Mouse (Mus musculus): ENCODE results near the gene Ttll1. TPM values are rescaled to one million over a fixed set of nuclear protein-coding genes. Genes with fewer than 3 reads are reported as not detected.

Ttll1 gene
- total and polyA plus RNA-seq, 2 experiments from 2014 or later: 39.2 to 104 TPM

DNA sequence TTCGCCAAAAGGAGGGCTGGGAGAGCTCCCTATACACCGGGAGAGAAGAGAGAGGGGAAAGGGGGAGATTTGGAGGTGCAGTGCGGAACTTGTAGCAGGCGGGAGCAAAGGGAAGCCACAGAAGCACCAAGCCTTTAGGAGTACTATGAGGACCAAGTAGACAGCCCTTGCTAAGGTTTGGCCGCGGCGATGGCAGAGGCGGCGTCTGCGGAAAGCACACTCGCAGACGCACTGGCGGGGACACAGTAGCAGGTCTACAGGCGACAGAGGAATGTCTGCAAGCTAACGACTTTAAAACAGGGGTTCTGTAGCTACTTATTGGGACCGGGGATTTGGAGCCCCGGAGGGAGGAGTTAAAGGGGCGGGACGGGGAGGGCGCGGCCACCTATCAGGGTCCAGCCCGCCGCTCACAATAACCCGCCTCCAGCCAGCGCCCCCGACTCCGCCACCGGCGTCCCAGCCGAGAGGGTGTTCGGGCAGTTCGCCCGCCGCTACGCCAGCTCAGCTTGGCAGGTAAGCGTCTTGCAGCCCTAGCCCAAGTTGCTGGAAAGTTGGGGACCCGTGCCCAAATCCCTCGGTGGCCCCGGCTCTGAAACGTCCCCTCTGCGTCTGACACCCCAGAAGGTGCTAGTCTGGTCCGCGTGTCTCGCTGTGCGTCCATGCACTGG is 15.9 kb upstream of the Ttll1 start, which contains the start of gene Bik:
Bik (plus strand) TSS at position 439 of the 668 bp plus-strand sequence.
- peak within 1 kb of the TSS; percentile 45 for H3K4me3 ChIP-seq (ENCODE audit: low read length)
- H3K9me3 ChIP-seq (ENCODE audit: low read length): no peaks in the 10 kb centered on the region
- 0 out of 2 replicates have a peak, but pooled peaks cover 26% of the 10 kb centered on the region for H3K27me3 ChIP-seq (ENCODE audit: insufficient read depth, low read length)
- H3K36me3 ChIP-seq (ENCODE audit: insufficient read depth, low read length): no peaks in the 10 kb centered on the region
- peak within 1 kb of the TSS; percentile 85 for H3K4me2 ChIP-seq (ENCODE audit: low read depth, low read length)
- TF ChIP-seq CTCF (IDR thresholded peaks at IDR 0.05; ENCODE audit: low read depth): no peak
- H3K4me1 ChIP-seq (ENCODE audit: insufficient read depth, low read length): peaks cover 9% of the 10 kb centered on the region; the same call in 1 of the 2 replicates
- H3K9ac ChIP-seq (replicated peaks; ENCODE audit: low read length): peak within 1 kb of the TSS; percentile 33; the same call in 1 of the 2 replicates
- ATAC-seq (peak; percentile 60; the same call in 1 of the 2 replicates), DNase-seq (ENCODE audit: low spot score) (peak; percentile 34)
- 1% methylated on average over 45 of the region's 45 CpGs for WGBS
- H3K27ac ChIP-seq: no peak within 1 kb of the TSS

DNA sequence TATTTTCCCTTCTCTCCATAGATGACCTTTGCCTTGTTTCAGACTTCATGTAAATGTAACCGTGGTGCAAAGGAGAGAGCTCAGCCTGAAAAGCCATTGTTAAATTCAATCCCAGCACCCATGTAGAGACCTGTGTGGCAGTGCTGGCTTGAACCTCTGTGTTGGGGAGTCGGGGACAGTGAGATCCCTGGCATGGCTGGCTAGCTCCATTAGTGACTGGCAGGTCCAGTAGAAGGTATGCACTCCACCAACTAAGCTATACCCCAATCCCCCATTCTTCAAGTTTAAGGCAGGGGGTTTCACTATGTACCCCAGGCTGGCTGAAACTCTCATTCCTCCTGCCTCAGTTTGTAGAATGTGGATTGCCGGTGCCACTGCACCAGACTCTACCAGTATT is 13.6 kb upstream of the Ttll1 start:
- Histone ChIP-seq H3K4me1 (ENCODE audit: insufficient read depth, low read length) (peaks cover 9% of the 10 kb centered on the region; the same call in 1 of the 2 replicates), H3K27ac (no peak overlapping the region), H3K36me3 (ENCODE audit: insufficient read depth, low read length) (no peaks in the 10 kb centered on the region), H3K4me3 (ENCODE audit: low read length) (no peak overlapping the region), H3K9ac (replicated peaks; ENCODE audit: low read length) (no peak overlapping the region), H3K27me3 (ENCODE audit: insufficient read depth, low read length) (0 out of 2 replicates have a peak, but pooled peaks cover 26% of the 10 kb centered on the region), H3K4me2 (ENCODE audit: low read depth, low read length) (no peak overlapping the region), H3K9me3 (ENCODE audit: low read length) (no peaks in the 10 kb centered on the region)
- DNase-seq (ENCODE audit: low spot score) (no peak), ATAC-seq (no peak)
- no peak for TF ChIP-seq CTCF (IDR thresholded peaks at IDR 0.05; ENCODE audit: low read depth)
- 73% methylated on average over 3 of the region's 3 CpGs for WGBS

DNA sequence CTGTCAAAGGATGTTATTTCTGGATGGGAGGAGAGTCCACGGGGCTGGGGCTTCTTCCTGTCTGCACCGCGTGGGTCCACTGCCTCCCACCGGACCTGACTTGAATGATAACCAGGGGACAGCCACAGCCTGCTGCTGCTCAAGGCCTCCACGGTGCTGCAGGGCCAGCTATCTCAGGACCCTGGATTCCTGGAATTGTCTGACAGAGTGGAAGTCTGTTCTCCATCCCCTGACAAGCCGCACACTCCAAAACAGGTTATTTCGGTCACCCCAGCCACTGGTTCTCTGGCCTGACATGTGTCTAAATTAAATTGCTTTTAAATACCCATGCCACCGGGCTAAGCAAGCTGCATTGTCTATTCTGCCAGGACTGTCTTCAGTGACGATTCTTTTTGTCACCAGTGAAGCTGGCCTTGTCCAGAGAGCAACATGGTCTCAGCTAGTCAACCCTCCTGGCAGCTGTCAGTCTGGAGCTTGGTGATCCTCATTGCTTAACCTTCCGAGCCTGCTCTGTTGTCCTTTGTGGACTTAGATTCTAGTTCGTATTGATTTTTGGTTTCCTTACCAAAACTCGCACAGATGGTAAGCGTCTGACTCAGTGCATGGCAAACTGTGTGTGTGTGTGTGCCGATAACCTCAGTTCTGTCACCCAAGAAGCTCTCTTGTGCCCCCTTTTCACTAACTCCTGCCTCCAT is 13.1 kb upstream of the Ttll1 start:
- Histone ChIP-seq H3K36me3 (ENCODE audit: insufficient read depth, low read length) (no peaks in the 10 kb centered on the region), H3K9me3 (ENCODE audit: low read length) (no peaks in the 10 kb centered on the region), H3K27me3 (ENCODE audit: insufficient read depth, low read length) (0 out of 2 replicates have a peak, but pooled peaks cover 22% of the 10 kb centered on the region), H3K4me3 (ENCODE audit: low read length) (no peak overlapping the region), H3K9ac (replicated peaks; ENCODE audit: low read length) (no peak overlapping the region), H3K4me2 (ENCODE audit: low read depth, low read length) (no peak overlapping the region), H3K27ac (no peak overlapping the region), H3K4me1 (ENCODE audit: insufficient read depth, low read length) (peaks cover 9% of the 10 kb centered on the region; the same call in 1 of the 2 replicates)
- peak; percentile 6 for DNase-seq (ENCODE audit: low spot score)
- 46% methylated on average over 14 of the region's 14 CpGs for WGBS
- ATAC-seq: no peak
- no peak for TF ChIP-seq CTCF (IDR thresholded peaks at IDR 0.05; ENCODE audit: low read depth)

- Histone ChIP-seq H3K36me3 (ENCODE audit: insufficient read depth, low read length) (no peaks in the 10 kb centered on the region), H3K27me3 (ENCODE audit: insufficient read depth, low read length) (0 out of 2 replicates have a peak, but pooled peaks cover 17% of the 10 kb centered on the region), H3K4me2 (ENCODE audit: low read depth, low read length) (no peak overlapping the region), H3K9ac (replicated peaks; ENCODE audit: low read length) (no peak overlapping the region), H3K27ac (no peak overlapping the region), H3K4me3 (ENCODE audit: low read length) (no peak overlapping the region), H3K4me1 (ENCODE audit: insufficient read depth, low read length) (peaks cover 9% of the 10 kb centered on the region; the same call in 1 of the 2 replicates), H3K9me3 (ENCODE audit: low read length) (no peaks in the 10 kb centered on the region)
- 27% methylated on average over 7 of the region's 7 CpGs for WGBS
- TF ChIP-seq CTCF (IDR thresholded peaks at IDR 0.05; ENCODE audit: low read depth): no peak
- ATAC-seq: no peak
- peak; percentile 12 for DNase-seq (ENCODE audit: low spot score)
Measured at GRCm38 (mm10) chr15:83523196-83523595, 12.5 kb upstream of the Ttll1 start.

- ATAC-seq (no peak), DNase-seq (ENCODE audit: low spot score) (no peak)
- Histone ChIP-seq H3K36me3 (ENCODE audit: insufficient read depth, low read length) (no peaks in the 10 kb centered on the region), H3K4me3 (ENCODE audit: low read length) (no peak overlapping the region), H3K9me3 (ENCODE audit: low read length) (no peaks in the 10 kb centered on the region), H3K27ac (no peak overlapping the region), H3K27me3 (ENCODE audit: insufficient read depth, low read length) (0 out of 2 replicates have a peak, but pooled peaks cover 9% of the 10 kb centered on the region), H3K4me1 (ENCODE audit: insufficient read depth, low read length) (0 out of 2 replicates have a peak, but pooled peaks cover under 1% of the 10 kb centered on the region), H3K9ac (replicated peaks; ENCODE audit: low read length) (no peak overlapping the region), H3K4me2 (ENCODE audit: low read depth, low read length) (no peak overlapping the region)
- WGBS: 75% methylated on average over 6 of the region's 6 CpGs
- TF ChIP-seq CTCF (IDR thresholded peaks at IDR 0.05; ENCODE audit: low read depth): no peak
Measured at GRCm38 (mm10) chr15:83520861-83521382, 10.2 kb upstream of the Ttll1 start.

GRCm38 (mm10) chr15:83518215-83519048 is 7.7 kb upstream of the Ttll1 start:
- H3K4me2 ChIP-seq (ENCODE audit: low read depth, low read length): 0 out of 2 replicates have a peak overlapping the region, but pooled peaks have one; percentile 21
- no peak overlapping the region for H3K27ac ChIP-seq
- H3K9me3 ChIP-seq (ENCODE audit: low read length): no peaks in the 10 kb centered on the region
- no peaks in the 10 kb centered on the region for H3K4me1 ChIP-seq (ENCODE audit: insufficient read depth, low read length)
- H3K36me3 ChIP-seq (ENCODE audit: insufficient read depth, low read length): no peaks in the 10 kb centered on the region
- ATAC-seq: peak; percentile 73
- no peaks in the 10 kb centered on the region for H3K27me3 ChIP-seq (ENCODE audit: insufficient read depth, low read length)
- no peak overlapping the region for H3K4me3 ChIP-seq (ENCODE audit: low read length)
- 34% methylated on average over 20 of the region's 20 CpGs for WGBS
- TF ChIP-seq CTCF (IDR thresholded peaks at IDR 0.05; ENCODE audit: low read depth): peak; percentile 88
- peak; percentile 89 for DNase-seq (ENCODE audit: low spot score)
- no peak overlapping the region for H3K9ac ChIP-seq (replicated peaks; ENCODE audit: low read length)

Data from hindbrain, postnatal 0 days (tissue).